Mouse (Mus musculus) urinary bladder, postnatal 14 days (tissue): ENCODE measurements around the gene Zfp985.
"Not testable (repeated sequence)": the region's sequence is repeated elsewhere in the genome, so short reads cannot be mapped to it uniquely, and the experiment has no call there.

Experiments used
- DNase-seq: peaks from one replicate; pipeline ENCODE4 v3.0.0; 2021; ENCODE audit warnings: low spot score

Zfp985 gene

GRCm38 (mm10) chr4:147553071-147553470, at the start of gene Zfp985:
TSS of gene Zfp985 (plus strand) at chr4:147553277.
- not testable (repeated sequence) for DNase-seq

- no peak for DNase-seq
Observed at GRCm38 (mm10) chr4:147509174-147509573, 43.9 kb upstream of the Zfp985 start.

GRCm38 (mm10) chr4:147518981-147519380, 34.1 kb upstream of the Zfp985 start:
- DNase-seq: no peak

GRCm38 (mm10) chr4:147520100-147520499, 33.0 kb upstream of the Zfp985 start:
- DNase-seq: no peak

- no peak for DNase-seq
Observed at GRCm38 (mm10) chr4:147525125-147525524, 28.0 kb upstream of the Zfp985 start.

GRCm38 (mm10) chr4:147530366-147530765, 22.7 kb upstream of the Zfp985 start:
- no peak for DNase-seq

GRCm38 (mm10) chr4:147535916-147536315, 17.2 kb upstream of the Zfp985 start:
- DNase-seq: not testable (repeated sequence)

GRCm38 (mm10) chr4:147537702-147538101, 15.4 kb upstream of the Zfp985 start:
- DNase-seq: no peak

GRCm38 (mm10) chr4:147539918-147540317, 13.2 kb upstream of the Zfp985 start, which contains the start of gene Gm16503:
TSS of gene Gm16503 (plus strand) at chr4:147540218.
- DNase-seq: not testable (repeated sequence)

- no peak for DNase-seq
Observed at GRCm38 (mm10) chr4:147541105-147541504, 12.0 kb upstream of the Zfp985 start.

- DNase-seq: not testable (repeated sequence)
Observed at GRCm38 (mm10) chr4:147554361-147554760, 1.3 kb downstream of the Zfp985 start.

- DNase-seq: not testable (repeated sequence)
Observed at GRCm38 (mm10) chr4:147556921-147557320, 3.8 kb downstream of the Zfp985 start.

GRCm38 (mm10) chr4:147558011-147558410, 4.9 kb downstream of the Zfp985 start:
- not testable (repeated sequence) for DNase-seq

- not testable (repeated sequence) for DNase-seq
Observed at GRCm38 (mm10) chr4:147559096-147559495, 6.0 kb downstream of the Zfp985 start.

- DNase-seq: no peak
Observed at GRCm38 (mm10) chr4:147565426-147566220, 12.5 kb downstream of the Zfp985 start.

- not testable (repeated sequence) for DNase-seq
Observed at GRCm38 (mm10) chr4:147571156-147571555, 18.1 kb downstream of the Zfp985 start.

GRCm38 (mm10) chr4:147579371-147579770, 26.3 kb downstream of the Zfp985 start:
- not testable (repeated sequence) for DNase-seq

GRCm38 (mm10) chr4:147586511-147587473, 33.7 kb downstream of the Zfp985 start:
- DNase-seq: no peak

GRCm38 (mm10) chr4:147594630-147595029, 41.6 kb downstream of the Zfp985 start:
- not testable (repeated sequence) for DNase-seq

GRCm38 (mm10) chr4:147597685-147598084, 44.6 kb downstream of the Zfp985 start:
- DNase-seq: no peak

- DNase-seq: no peak
Observed at GRCm38 (mm10) chr4:147598831-147599230, 45.8 kb downstream of the Zfp985 start.

GRCm38 (mm10) chr4:147601881-147602280, 48.8 kb downstream of the Zfp985 start:
- no peak for DNase-seq
